Mouse (Mus musculus) midbrain, embryonic 12.5 days (tissue): Measurements from ENCODE around the gene Creld1. TPM values are rescaled to one million over a fixed set of nuclear protein-coding genes. Genes with fewer than 3 reads are reported as not detected.

ENCODE experiments used
- ATAC-seq: fragments of 200-750 bp; cut with Nextera tagmentation; 2 replicates; pipeline ENCODE4 v1.8.0; 2017; ENCODE audit warnings: low read depth, moderate TSS enrichment, moderate library complexity; ENCODE audit not compliant: low FRiP score
- H3K27ac ChIP-seq: fragments of 300-500 bp; sonication (generic); replicated peaks from 2 replicates; pipeline ENCODE4 v1.5.1; 2016; ENCODE audit warnings: mild to moderate bottlenecking
- H3K27me3 ChIP-seq: fragments of 300-500 bp; sonication (generic); 2 replicates; pipeline ENCODE4 v1.6.1; 2016; ENCODE audit warnings: mild to moderate bottlenecking
- H3K36me3 ChIP-seq: fragments of 300-500 bp; sonication (generic); 2 replicates; pipeline ENCODE4 v1.6.1; 2016
- H3K4me1 ChIP-seq: fragments of 300-500 bp; sonication (generic); 2 replicates; pipeline ENCODE4 v1.6.1; 2016
- H3K4me2 ChIP-seq: fragments of 300-500 bp; sonication (generic); replicated peaks from 2 replicates; pipeline ENCODE4 v1.6.1; 2016; ENCODE audit warnings: mild to moderate bottlenecking, moderate library complexity
- H3K4me3 ChIP-seq: fragments of 300-500 bp; sonication (generic); 2 replicates; pipeline ENCODE4 v1.5.1; 2016; ENCODE audit warnings: mild to moderate bottlenecking
- H3K9ac ChIP-seq: fragments of 300-500 bp; sonication (generic); replicated peaks from 2 replicates; pipeline ENCODE4 v1.6.1; 2016; ENCODE audit warnings: mild to moderate bottlenecking, moderate library complexity
- H3K9me3 ChIP-seq: fragments of 300-500 bp; sonication (generic); 2 replicates; pipeline ENCODE4 v1.6.1; 2016; ENCODE audit warnings: mild to moderate bottlenecking
- WGBS: fragments of 180-500 bp; shearing (Covaris S2); methylation state at CpG from one replicate; pipeline ENCODE4 v1.1.7; 2016; 5-methylcytosine and 5-hydroxymethylcytosine counted together
- polyA plus RNA-seq: library from polyadenylated mRNA; unstranded; fragments of >200 nt; fragmentation: Nextera tagmentation; extraction: Ambion mirVana; gene quantifications from 2 replicates; pipeline ENCODE4 v1.2.1, GENCODE M21; 2016

Gene Creld1
- polyA plus RNA-seq, 1 experiment from 2014 or later = 44.0 TPM

DNA sequence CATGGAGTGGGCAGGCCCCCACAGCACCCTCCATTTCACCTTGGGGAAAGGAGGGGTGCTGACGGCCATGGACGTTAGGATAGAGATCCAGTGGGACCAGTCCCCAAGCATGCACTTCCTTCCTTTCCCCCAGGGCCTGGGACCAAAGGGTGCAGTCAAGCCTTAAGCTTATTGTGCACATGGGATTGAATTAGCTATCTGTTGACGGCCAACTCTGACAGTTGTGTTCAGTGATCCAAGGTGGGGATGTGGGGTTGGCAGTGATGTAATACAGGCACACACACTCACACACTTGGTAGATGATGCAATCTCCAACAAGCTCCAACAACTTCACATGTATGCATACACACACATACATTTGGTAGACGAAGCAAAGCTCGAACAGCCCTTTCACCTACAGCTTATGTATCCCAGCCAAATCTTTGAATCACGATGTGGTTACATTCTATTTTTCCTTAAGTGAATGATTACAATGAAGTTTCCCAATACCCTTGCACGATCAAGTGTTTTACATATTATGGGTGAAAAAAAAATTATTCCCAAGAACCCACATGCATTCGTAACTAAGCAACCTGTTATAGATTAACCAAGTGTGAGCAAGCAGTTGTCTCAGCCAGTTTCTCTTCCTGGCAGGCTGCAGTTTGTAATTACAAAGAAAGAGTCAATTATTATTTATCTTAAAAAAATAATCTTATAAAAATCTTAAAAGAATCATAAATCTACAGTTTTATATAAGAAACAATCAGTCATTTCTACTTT is 38.7 kb upstream of the Creld1 start:
- no peak for ATAC-seq

DNA sequence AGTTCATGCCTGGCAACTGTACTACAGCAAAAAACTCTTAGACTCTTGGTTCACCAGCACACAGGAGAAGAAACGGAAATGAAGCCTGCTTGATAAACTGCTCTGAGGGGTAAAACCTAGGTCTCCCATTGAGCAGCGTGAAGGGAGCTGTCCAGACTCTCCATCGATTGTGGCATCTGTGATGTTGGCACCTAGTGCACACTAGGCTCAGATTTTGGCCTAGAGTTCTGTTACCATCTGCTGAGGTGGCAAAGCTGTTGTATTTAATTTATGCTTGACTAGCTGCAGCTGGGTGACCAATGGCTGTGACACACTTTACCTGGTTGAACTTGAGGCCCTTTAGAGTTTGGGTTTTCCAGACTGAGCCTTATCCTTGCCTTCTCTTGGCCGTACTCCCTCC is 35.5 kb upstream of the Creld1 start:
- Histone ChIP-seq H3K27ac (no peak overlapping the region), H3K27me3 (no peaks in the 10 kb centered on the region), H3K4me3 (no peak overlapping the region), H3K36me3 (peaks cover 40% of the 10 kb centered on the region), H3K4me1 (peaks cover 10% of the 10 kb centered on the region), H3K4me2 (no peak overlapping the region), H3K9me3 (no peaks in the 10 kb centered on the region), H3K9ac (no peak overlapping the region)
- 92% methylated on average over 4 of the region's 4 CpGs for WGBS
- ATAC-seq = no peak

More for the DNA sequence above, 38.7 kb upstream of the Creld1 start:
- H3K9me3 ChIP-seq = no peaks in the 10 kb centered on the region
- 83% methylated on average over 8 of the region's 8 CpGs for WGBS
- peaks cover 40% of the 10 kb centered on the region for H3K36me3 ChIP-seq
- peaks cover 10% of the 10 kb centered on the region for H3K4me1 ChIP-seq
- no peak overlapping the region for H3K27ac ChIP-seq
- H3K9ac ChIP-seq = no peak overlapping the region
- H3K4me3 ChIP-seq = no peak overlapping the region
- no peaks in the 10 kb centered on the region for H3K27me3 ChIP-seq
- no peak overlapping the region for H3K4me2 ChIP-seq

DNA sequence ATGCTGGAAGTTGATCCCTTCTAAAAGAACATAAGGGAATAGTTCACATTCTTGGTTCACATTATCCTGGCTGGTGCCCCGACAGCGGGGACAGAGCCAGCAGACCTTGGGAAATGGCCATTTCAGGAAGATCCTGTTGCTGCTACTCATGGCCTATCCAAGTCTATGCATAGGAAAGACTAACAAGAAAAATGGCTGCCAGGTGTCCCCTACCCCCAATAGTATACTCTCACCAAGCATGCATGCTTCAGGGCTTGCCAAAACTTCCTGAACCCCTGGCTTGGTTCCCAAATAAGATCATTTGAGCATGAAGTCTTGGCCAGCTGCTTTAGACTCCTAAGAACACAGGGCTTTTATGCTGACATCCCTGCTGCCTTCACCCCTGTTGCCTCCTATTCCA is 31.3 kb upstream of the Creld1 start:
- ATAC-seq = no peak
- WGBS = 92% methylated on average over 2 of the region's 2 CpGs
- H3K4me1 ChIP-seq = no peaks in the 10 kb centered on the region

DNA sequence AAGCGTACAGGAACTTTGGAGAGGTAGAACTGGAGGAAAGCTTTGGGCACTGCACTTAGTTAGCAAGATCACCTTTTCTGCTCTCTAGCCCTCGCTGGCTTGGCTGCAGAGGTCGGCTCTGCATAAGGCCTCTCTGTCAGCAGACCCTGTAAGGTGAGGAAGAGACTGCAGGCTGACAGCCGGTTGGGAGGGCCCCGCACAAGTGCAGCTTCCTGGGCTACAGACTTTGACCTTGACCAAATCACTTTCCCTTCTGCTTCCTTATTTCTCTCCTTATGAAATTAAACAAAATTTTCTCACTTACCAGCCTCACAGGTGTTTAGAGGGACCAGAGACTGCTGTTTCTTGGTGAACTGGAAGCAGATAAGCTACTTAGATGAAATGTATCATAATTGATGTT is 28.1 kb upstream of the Creld1 start:
- peaks cover 7% of the 10 kb centered on the region; the same call in 1 of the 2 replicates for H3K27me3 ChIP-seq
- ATAC-seq = no peak
- 76% methylated on average over 5 of the region's 5 CpGs for WGBS

More for the DNA sequence above, 31.3 kb upstream of the Creld1 start:
- H3K27ac ChIP-seq = no peak overlapping the region
- no peak overlapping the region for H3K4me3 ChIP-seq
- no peaks in the 10 kb centered on the region for H3K9me3 ChIP-seq
- peaks cover 26% of the 10 kb centered on the region for H3K36me3 ChIP-seq
- H3K27me3 ChIP-seq = no peaks in the 10 kb centered on the region
- no peak overlapping the region for H3K4me2 ChIP-seq
- H3K9ac ChIP-seq = no peak overlapping the region

DNA sequence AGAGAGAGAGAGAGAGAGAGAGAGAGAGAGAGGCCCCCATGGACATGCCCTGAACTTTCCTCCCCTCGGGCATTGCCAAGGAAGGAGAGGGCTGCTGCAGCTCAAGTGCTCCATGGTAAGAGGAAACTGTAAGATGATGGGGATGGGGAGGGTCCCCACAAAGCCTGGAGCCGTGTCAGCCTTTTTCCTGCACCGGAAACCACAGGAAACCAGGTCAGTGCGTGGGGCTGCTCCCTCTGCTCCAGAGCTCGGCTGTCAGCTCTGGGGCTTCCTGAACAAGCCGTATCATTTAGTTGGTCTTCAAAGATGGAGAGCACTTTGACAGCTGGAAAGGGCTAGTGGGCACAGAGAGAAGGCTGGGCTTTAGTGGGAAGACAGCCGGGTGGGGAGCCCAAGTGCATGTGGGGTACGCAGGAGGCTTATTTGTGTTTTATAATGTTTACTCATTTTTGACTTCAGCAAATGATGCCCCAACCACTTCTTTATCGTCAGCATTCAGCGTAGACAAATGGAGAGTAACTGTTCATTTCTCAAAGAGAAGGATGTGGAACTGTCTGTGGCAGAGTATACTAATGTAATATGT is 25.1 kb upstream of the Creld1 start, which contains the start of gene Il17re:
Il17re (plus strand) TSS at position 533 of the 583 bp plus-strand sequence.
- Histone ChIP-seq H3K27me3 (peaks cover 7% of the 10 kb centered on the region; the same call in 1 of the 2 replicates), H3K4me1 (no peaks in the 10 kb centered on the region), H3K27ac (no peak within 1 kb of the TSS), H3K4me3 (no peak within 1 kb of the TSS), H3K36me3 (no peaks in the 10 kb centered on the region), H3K4me2 (no peak within 1 kb of the TSS), H3K9me3 (no peaks in the 10 kb centered on the region), H3K9ac (no peak within 1 kb of the TSS)
- WGBS = 79% methylated on average over 10 of the region's 10 CpGs
- ATAC-seq = no peak

More for the DNA sequence above, 28.1 kb upstream of the Creld1 start:
- H3K9ac ChIP-seq = no peak overlapping the region
- no peaks in the 10 kb centered on the region for H3K4me1 ChIP-seq
- no peaks in the 10 kb centered on the region for H3K9me3 ChIP-seq
- no peak overlapping the region for H3K27ac ChIP-seq
- no peak overlapping the region for H3K4me2 ChIP-seq
- no peak overlapping the region for H3K4me3 ChIP-seq
- H3K36me3 ChIP-seq = no peaks in the 10 kb centered on the region

DNA sequence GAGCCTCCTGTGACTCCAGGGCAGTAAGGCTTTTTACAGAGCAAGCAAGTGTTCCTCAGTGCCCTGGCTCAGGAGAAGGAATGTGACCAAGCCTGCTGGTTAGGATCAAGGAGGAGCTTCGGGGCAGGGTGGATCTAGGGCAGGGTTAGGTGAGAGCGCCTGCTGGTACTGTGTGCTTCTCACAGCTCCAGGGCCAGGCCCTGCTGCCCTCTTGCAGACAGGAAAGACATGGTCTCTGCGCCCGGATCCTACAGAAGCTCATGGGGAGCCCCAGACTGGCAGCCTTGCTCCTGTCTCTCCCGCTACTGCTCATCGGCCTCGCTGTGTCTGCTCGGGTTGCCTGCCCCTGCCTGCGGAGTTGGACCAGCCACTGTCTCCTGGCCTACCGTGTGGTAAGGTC is 24.5 kb upstream of the Creld1 start:
- Histone ChIP-seq H3K4me3 (no peak overlapping the region), H3K36me3 (no peaks in the 10 kb centered on the region), H3K4me2 (no peak overlapping the region), H3K27ac (no peak overlapping the region), H3K27me3 (peaks cover 7% of the 10 kb centered on the region; the same call in 1 of the 2 replicates), H3K9me3 (no peaks in the 10 kb centered on the region), H3K4me1 (no peaks in the 10 kb centered on the region), H3K9ac (no peak overlapping the region)
- ATAC-seq = no peak
- 72% methylated on average over 10 of the region's 10 CpGs for WGBS

DNA sequence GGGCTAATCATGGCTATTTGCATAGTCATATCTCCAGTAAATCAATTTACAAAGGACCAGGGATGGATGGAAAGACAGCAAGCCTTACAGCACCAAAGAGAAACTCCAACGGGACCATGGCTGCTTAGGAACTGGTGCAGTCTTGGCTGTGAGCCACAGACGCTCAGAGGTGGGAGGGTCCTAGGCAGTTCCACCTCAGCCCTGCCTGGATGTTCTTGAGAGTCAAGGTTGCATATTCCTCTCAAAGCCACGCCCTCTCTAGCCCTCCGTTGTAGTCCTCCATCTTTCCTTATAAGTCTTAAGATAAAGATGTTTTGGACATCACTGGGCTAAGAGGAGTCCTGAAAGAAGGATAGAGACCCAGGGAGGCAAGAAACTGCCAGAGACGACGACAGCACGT is 19.1 kb upstream of the Creld1 start:
- H3K4me2 ChIP-seq = no peak overlapping the region
- 0 out of 2 replicates have a peak, but pooled peaks cover 2% of the 10 kb centered on the region for H3K4me1 ChIP-seq
- no peaks in the 10 kb centered on the region for H3K9me3 ChIP-seq
- no peaks in the 10 kb centered on the region for H3K36me3 ChIP-seq
- no peak overlapping the region for H3K27ac ChIP-seq
- H3K27me3 ChIP-seq = peaks cover 18% of the 10 kb centered on the region
- no peak overlapping the region for H3K4me3 ChIP-seq
- no peak for ATAC-seq
- no peak overlapping the region for H3K9ac ChIP-seq
- 72% methylated on average over 7 of the region's 7 CpGs for WGBS

DNA sequence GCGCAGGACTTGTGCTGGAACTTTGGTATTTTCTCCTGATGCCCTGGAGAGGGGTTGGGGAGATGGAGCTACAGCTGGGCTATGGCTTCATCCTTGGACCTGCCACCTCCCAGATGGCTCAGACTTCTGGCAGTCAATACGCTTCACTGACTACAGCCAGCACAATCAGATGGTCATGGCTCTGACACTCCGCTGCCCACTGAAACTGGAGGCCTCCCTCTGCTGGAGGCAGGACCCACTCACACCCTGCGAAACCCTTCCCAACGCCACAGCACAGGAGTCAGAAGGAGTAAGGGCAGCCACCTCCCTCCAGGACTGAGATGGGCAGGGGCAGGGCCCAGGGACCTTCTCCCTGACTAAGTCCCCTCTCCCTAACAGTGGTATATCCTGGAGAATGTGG is 17.5 kb upstream of the Creld1 start:
- H3K27ac ChIP-seq = no peak overlapping the region
- no peak overlapping the region for H3K4me3 ChIP-seq
- peaks cover 10% of the 10 kb centered on the region for H3K4me1 ChIP-seq
- H3K36me3 ChIP-seq = no peaks in the 10 kb centered on the region
- WGBS = 65% methylated on average over 5 of the region's 5 CpGs
- no peak overlapping the region for H3K9ac ChIP-seq
- no peak overlapping the region for H3K4me2 ChIP-seq
- H3K9me3 ChIP-seq = no peaks in the 10 kb centered on the region
- H3K27me3 ChIP-seq = peaks cover 34% of the 10 kb centered on the region
- no peak for ATAC-seq

DNA sequence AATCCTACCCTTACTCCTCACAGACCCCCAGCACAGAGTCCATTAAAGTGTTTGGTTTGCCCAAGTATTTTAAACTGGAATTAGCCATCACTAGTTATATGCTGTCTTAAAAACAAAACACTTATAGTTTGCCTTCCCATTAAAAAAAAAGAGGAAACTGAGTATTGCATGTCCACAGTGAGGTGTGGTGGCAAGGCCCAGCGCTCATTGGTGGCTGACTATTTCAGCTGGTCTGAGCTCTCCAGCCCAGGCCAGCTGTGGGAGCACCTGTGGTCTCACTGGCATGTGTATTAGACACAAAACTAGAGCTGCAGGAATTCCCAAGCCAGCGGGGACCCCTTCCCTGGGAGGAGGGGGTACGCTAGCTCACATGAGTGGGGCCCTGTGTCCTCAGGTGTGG is 14.6 kb upstream of the Creld1 start:
- WGBS = 55% methylated on average over 3 of the region's 3 CpGs
- Histone ChIP-seq H3K4me1 (peaks cover 10% of the 10 kb centered on the region), H3K9ac (no peak overlapping the region), H3K4me3 (no peak overlapping the region), H3K9me3 (no peaks in the 10 kb centered on the region), H3K27me3 (peaks cover 55% of the 10 kb centered on the region), H3K4me2 (no peak overlapping the region), H3K27ac (no peak overlapping the region), H3K36me3 (no peaks in the 10 kb centered on the region)
- no peak for ATAC-seq

DNA sequence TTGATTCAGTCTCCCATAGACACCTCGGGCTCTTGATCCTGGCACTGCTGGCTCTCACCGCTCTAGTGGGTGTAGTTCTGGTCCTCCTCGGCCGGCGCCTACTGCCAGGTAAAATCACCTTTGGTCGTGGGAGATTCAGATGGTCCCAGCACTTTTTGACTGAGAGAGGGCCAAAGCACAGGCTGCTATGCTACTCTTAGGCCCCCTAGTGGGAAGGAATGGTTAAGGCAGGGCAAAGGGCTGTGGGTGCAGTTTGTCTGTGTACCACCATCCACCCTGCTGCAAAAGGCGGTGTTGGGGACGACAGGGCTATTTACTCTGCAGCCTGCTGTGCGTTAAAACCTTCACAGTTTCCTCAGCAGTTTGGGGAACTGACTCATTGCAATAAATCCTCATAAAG is 14.1 kb upstream of the Creld1 start:
- peaks cover 10% of the 10 kb centered on the region for H3K4me1 ChIP-seq
- H3K4me3 ChIP-seq = peak overlapping the region; percentile 38
- ATAC-seq = peak; percentile 74
- no peak overlapping the region for H3K27ac ChIP-seq
- peaks cover 58% of the 10 kb centered on the region for H3K27me3 ChIP-seq
- peak overlapping the region; percentile 61 for H3K4me2 ChIP-seq
- no peaks in the 10 kb centered on the region for H3K9me3 ChIP-seq
- H3K9ac ChIP-seq = no peak overlapping the region
- 11% methylated on average over 9 of the region's 9 CpGs for WGBS
- H3K36me3 ChIP-seq = no peaks in the 10 kb centered on the region

DNA sequence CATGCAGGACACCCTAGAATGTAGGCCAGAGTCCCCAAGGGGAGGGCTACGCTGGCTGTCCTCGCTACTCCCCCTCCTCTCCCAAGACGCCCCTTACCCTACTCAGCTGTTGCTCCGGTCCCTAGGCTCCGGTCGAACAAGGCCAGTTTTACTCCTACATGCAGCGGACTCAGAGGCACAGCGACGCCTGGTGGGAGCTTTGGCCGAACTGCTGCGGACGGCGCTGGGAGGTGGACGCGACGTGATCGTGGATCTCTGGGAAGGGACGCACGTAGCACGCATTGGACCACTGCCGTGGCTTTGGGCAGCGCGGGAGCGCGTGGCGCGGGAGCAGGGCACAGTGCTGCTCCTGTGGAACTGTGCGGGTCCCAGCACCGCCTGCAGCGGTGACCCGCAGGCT is 13.7 kb upstream of the Creld1 start:
- H3K9ac ChIP-seq = peak overlapping the region; percentile 31
- H3K27ac ChIP-seq = no peak overlapping the region
- no peaks in the 10 kb centered on the region for H3K9me3 ChIP-seq
- peaks cover 62% of the 10 kb centered on the region for H3K27me3 ChIP-seq
- H3K4me1 ChIP-seq = peaks cover 10% of the 10 kb centered on the region
- 2% methylated on average over 31 of the region's 31 CpGs for WGBS
- peak overlapping the region; percentile 38 for H3K4me3 ChIP-seq
- ATAC-seq = peak; percentile 75
- peak overlapping the region; percentile 61 for H3K4me2 ChIP-seq
- H3K36me3 ChIP-seq = no peaks in the 10 kb centered on the region

DNA sequence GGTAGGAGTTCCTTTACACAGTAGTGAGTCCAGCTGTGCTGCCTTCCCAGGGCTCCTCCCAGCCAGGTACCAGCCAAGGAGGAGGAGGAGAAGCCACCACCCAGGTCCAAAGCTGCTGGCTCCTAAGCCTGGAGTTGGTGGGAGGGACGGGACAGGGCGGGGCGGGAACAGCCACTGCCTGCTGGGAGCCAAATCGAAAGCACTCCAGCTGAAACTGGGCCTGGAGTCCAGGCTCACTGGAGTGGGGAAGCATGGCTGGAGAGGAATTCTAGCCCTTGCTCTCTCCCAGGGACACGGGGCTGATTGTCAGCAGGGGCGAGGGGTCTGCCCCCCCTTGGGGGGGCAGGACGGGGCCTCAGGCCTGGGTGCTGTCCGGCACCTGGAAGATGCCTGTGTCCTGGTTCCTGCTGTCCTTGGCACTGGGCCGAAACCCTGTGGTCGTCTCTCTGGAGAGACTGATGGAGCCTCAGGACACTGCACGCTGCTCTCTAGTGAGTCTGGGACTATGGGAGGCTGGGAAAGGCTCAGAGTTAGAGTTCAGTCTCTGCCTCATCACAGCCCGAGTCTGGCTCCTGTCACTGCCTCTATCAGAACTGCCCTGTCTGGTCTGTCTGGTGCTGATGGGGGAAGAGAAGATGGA is 11.7 kb upstream of the Creld1 start, which contains the start of gene Il17rc:
Il17rc (plus strand) TSS at position 131 of the 640 bp plus-strand sequence.
- Histone ChIP-seq H3K27me3 (peaks cover 61% of the 10 kb centered on the region), H3K27ac (no peak within 1 kb of the TSS), H3K36me3 (no peaks in the 10 kb centered on the region), H3K9me3 (no peaks in the 10 kb centered on the region), H3K4me3 (no peak within 1 kb of the TSS), H3K4me2 (no peak within 1 kb of the TSS), H3K9ac (0 out of 2 replicates have a peak within 1 kb of the TSS, but pooled peaks have one; percentile 20), H3K4me1 (peaks cover 10% of the 10 kb centered on the region)
- 18% methylated on average over 12 of the region's 12 CpGs for WGBS
- ATAC-seq = no peak
